Mouse (Mus musculus): ENCODE measurements around the gene Plekhs1. TPM values are rescaled to one million over a fixed set of nuclear protein-coding genes. Genes with fewer than 3 reads are reported as not detected.

The Plekhs1 gene
- polyA plus RNA-seq, 1 experiment from 2014 or later, result 0.18 TPM

GRCm38 (mm10) chr19:56438357-56439071 lies 22.9 kb upstream of the Plekhs1 start:
- WGBS, result 80% methylated on average over 7 of the region's 7 CpGs
- H3K27me3 ChIP-seq, result no peaks in the 10 kb centered on the region
- no peak overlapping the region for H3K9ac ChIP-seq
- H3K4me3 ChIP-seq, result no peak overlapping the region
- H3K4me2 ChIP-seq (replicated peaks), result no peak overlapping the region
- H3K36me3 ChIP-seq, result no peaks in the 10 kb centered on the region
- no peak overlapping the region for H3K27ac ChIP-seq
- H3K4me1 ChIP-seq, result 0 out of 2 replicates have a peak, but pooled peaks cover 2% of the 10 kb centered on the region
- ATAC-seq (ENCODE audit: low FRiP score), result no peak
- no peaks in the 10 kb centered on the region for H3K9me3 ChIP-seq (replicated peaks)

- Histone ChIP-seq H3K36me3 (no peaks in the 10 kb centered on the region), H3K9ac (no peak overlapping the region), H3K9me3 (replicated peaks) (no peaks in the 10 kb centered on the region), H3K4me2 (replicated peaks) (no peak overlapping the region), H3K27ac (no peak overlapping the region), H3K27me3 (no peaks in the 10 kb centered on the region), H3K4me3 (no peak overlapping the region), H3K4me1 (0 out of 2 replicates have a peak, but pooled peaks cover 2% of the 10 kb centered on the region)
- ATAC-seq (ENCODE audit: low FRiP score), result no peak
- 87% methylated on average over 6 of the region's 6 CpGs for WGBS
Measured at GRCm38 (mm10) chr19:56439072-56439434, 22.4 kb upstream of the Plekhs1 start.

GRCm38 (mm10) chr19:56443445-56443844 lies 18.0 kb upstream of the Plekhs1 start:
- Histone ChIP-seq H3K36me3 (no peaks in the 10 kb centered on the region), H3K27me3 (no peaks in the 10 kb centered on the region), H3K27ac (no peak overlapping the region), H3K4me3 (no peak overlapping the region), H3K4me2 (replicated peaks) (no peak overlapping the region), H3K9me3 (replicated peaks) (no peaks in the 10 kb centered on the region), H3K4me1 (no peaks in the 10 kb centered on the region), H3K9ac (no peak overlapping the region)
- ATAC-seq (ENCODE audit: low FRiP score), result no peak
- WGBS, result 81% methylated on average over 14 of the region's 14 CpGs

GRCm38 (mm10) chr19:56448784-56449183 lies 12.7 kb upstream of the Plekhs1 start:
- no peak overlapping the region for H3K27ac ChIP-seq
- no peaks in the 10 kb centered on the region for H3K4me1 ChIP-seq
- no peak overlapping the region for H3K4me3 ChIP-seq
- H3K36me3 ChIP-seq, result no peaks in the 10 kb centered on the region
- no peak for ATAC-seq (ENCODE audit: low FRiP score)
- H3K9me3 ChIP-seq (replicated peaks), result no peaks in the 10 kb centered on the region
- no peak overlapping the region for H3K9ac ChIP-seq
- whole genome bisulfite sequencing, result 96% methylated on average over 4 of the region's 4 CpGs
- no peaks in the 10 kb centered on the region; the same call in 1 of the 2 replicates for H3K27me3 ChIP-seq
- no peak overlapping the region for H3K4me2 ChIP-seq (replicated peaks)

GRCm38 (mm10) chr19:56449537-56449936 lies 11.9 kb upstream of the Plekhs1 start:
- 86% methylated on average over 8 of the region's 8 CpGs for WGBS
- no peak for ATAC-seq (ENCODE audit: low FRiP score)
- Histone ChIP-seq H3K4me1 (no peaks in the 10 kb centered on the region), H3K4me2 (replicated peaks) (no peak overlapping the region), H3K9ac (no peak overlapping the region), H3K27me3 (no peaks in the 10 kb centered on the region; the same call in 1 of the 2 replicates), H3K36me3 (no peaks in the 10 kb centered on the region), H3K9me3 (replicated peaks) (no peaks in the 10 kb centered on the region), H3K4me3 (no peak overlapping the region), H3K27ac (no peak overlapping the region)

GRCm38 (mm10) chr19:56450892-56451291 lies 10.5 kb upstream of the Plekhs1 start:
- H3K4me2 ChIP-seq (replicated peaks), result no peak overlapping the region
- no peak for ATAC-seq (ENCODE audit: low FRiP score)
- no peaks in the 10 kb centered on the region; the same call in 1 of the 2 replicates for H3K27me3 ChIP-seq
- H3K36me3 ChIP-seq, result no peaks in the 10 kb centered on the region
- H3K27ac ChIP-seq, result no peak overlapping the region
- no peak overlapping the region for H3K9ac ChIP-seq
- H3K9me3 ChIP-seq (replicated peaks), result no peaks in the 10 kb centered on the region
- H3K4me1 ChIP-seq, result no peaks in the 10 kb centered on the region
- no peak overlapping the region for H3K4me3 ChIP-seq
- 85% methylated on average over 5 of the region's 5 CpGs for WGBS

- WGBS, result 84% methylated on average over 4 of the region's 4 CpGs
Measured at GRCm38 (mm10) chr19:56451867-56452266, 9.6 kb upstream of the Plekhs1 start.

GRCm38 (mm10) chr19:56452421-56452820 lies 9.0 kb upstream of the Plekhs1 start:
- no peak overlapping the region for H3K4me3 ChIP-seq
- no peak overlapping the region for H3K4me2 ChIP-seq (replicated peaks)
- no peaks in the 10 kb centered on the region for H3K4me1 ChIP-seq
- H3K27ac ChIP-seq, result no peak overlapping the region
- 96% methylated on average over 2 of the region's 2 CpGs for WGBS
- no peak overlapping the region for H3K9ac ChIP-seq
- H3K27me3 ChIP-seq, result no peaks in the 10 kb centered on the region; the same call in 1 of the 2 replicates
- H3K9me3 ChIP-seq (replicated peaks), result no peaks in the 10 kb centered on the region
- ATAC-seq (ENCODE audit: low FRiP score), result no peak
- no peaks in the 10 kb centered on the region for H3K36me3 ChIP-seq

More at GRCm38 (mm10) chr19:56451867-56452266, 9.6 kb upstream of the Plekhs1 start:
- H3K27me3 ChIP-seq, result no peaks in the 10 kb centered on the region; the same call in 1 of the 2 replicates
- H3K9ac ChIP-seq, result no peak overlapping the region
- no peaks in the 10 kb centered on the region for H3K4me1 ChIP-seq
- no peak for ATAC-seq (ENCODE audit: low FRiP score)
- H3K36me3 ChIP-seq, result no peaks in the 10 kb centered on the region
- H3K4me3 ChIP-seq, result no peak overlapping the region
- no peak overlapping the region for H3K4me2 ChIP-seq (replicated peaks)
- no peak overlapping the region for H3K27ac ChIP-seq
- no peaks in the 10 kb centered on the region for H3K9me3 ChIP-seq (replicated peaks)

GRCm38 (mm10) chr19:56454862-56455261 lies 6.6 kb upstream of the Plekhs1 start:
- H3K9ac ChIP-seq, result no peak overlapping the region
- 81% methylated on average over 4 of the region's 4 CpGs for WGBS

GRCm38 (mm10) chr19:56455369-56455768 lies 6.1 kb upstream of the Plekhs1 start:
- no peak overlapping the region for H3K4me2 ChIP-seq (replicated peaks)

More at GRCm38 (mm10) chr19:56454862-56455261, 6.6 kb upstream of the Plekhs1 start:
- H3K9me3 ChIP-seq (replicated peaks), result no peaks in the 10 kb centered on the region
- H3K4me3 ChIP-seq, result no peak overlapping the region
- H3K27ac ChIP-seq, result no peak overlapping the region
- no peaks in the 10 kb centered on the region; the same call in 1 of the 2 replicates for H3K27me3 ChIP-seq
- no peaks in the 10 kb centered on the region for H3K36me3 ChIP-seq
- no peak overlapping the region for H3K4me2 ChIP-seq (replicated peaks)
- no peaks in the 10 kb centered on the region for H3K4me1 ChIP-seq
- no peak for ATAC-seq (ENCODE audit: low FRiP score)

GRCm38 (mm10) chr19:56457569-56457968 lies 3.9 kb upstream of the Plekhs1 start:
- H3K4me1 ChIP-seq, result no peaks in the 10 kb centered on the region
- no peak overlapping the region for H3K4me3 ChIP-seq
- H3K9ac ChIP-seq, result no peak overlapping the region
- H3K9me3 ChIP-seq (replicated peaks), result no peaks in the 10 kb centered on the region
- no peak overlapping the region for H3K4me2 ChIP-seq (replicated peaks)
- H3K27me3 ChIP-seq, result no peaks in the 10 kb centered on the region; the same call in 1 of the 2 replicates
- WGBS, result 91% methylated on average over 4 of the region's 4 CpGs
- H3K27ac ChIP-seq, result no peak overlapping the region
- H3K36me3 ChIP-seq, result no peaks in the 10 kb centered on the region
- no peak for ATAC-seq (ENCODE audit: low FRiP score)

More at GRCm38 (mm10) chr19:56455369-56455768, 6.1 kb upstream of the Plekhs1 start:
- H3K4me3 ChIP-seq, result no peak overlapping the region
- H3K27ac ChIP-seq, result no peak overlapping the region
- H3K36me3 ChIP-seq, result no peaks in the 10 kb centered on the region
- no peaks in the 10 kb centered on the region for H3K4me1 ChIP-seq
- no peaks in the 10 kb centered on the region for H3K9me3 ChIP-seq (replicated peaks)
- no peak for ATAC-seq (ENCODE audit: low FRiP score)
- H3K9ac ChIP-seq, result no peak overlapping the region
- no peaks in the 10 kb centered on the region; the same call in 1 of the 2 replicates for H3K27me3 ChIP-seq
- WGBS, result 31% methylated on average over 2 of the region's 2 CpGs

- Histone ChIP-seq H3K4me3 (no peak overlapping the region), H3K9ac (no peak overlapping the region), H3K36me3 (no peaks in the 10 kb centered on the region), H3K4me2 (replicated peaks) (no peak overlapping the region), H3K27ac (no peak overlapping the region), H3K27me3 (no peaks in the 10 kb centered on the region), H3K4me1 (no peaks in the 10 kb centered on the region), H3K9me3 (replicated peaks) (no peaks in the 10 kb centered on the region)
- WGBS, result 90% methylated on average over 10 of the region's 10 CpGs
- no peak for ATAC-seq (ENCODE audit: low FRiP score)
Measured at GRCm38 (mm10) chr19:56459154-56460050, 2.0 kb upstream of the Plekhs1 start.

Measured in hindbrain, embryonic 12.5 days (tissue).